Mouse (Mus musculus): ENCODE results near the gene Snd1.

DNA sequence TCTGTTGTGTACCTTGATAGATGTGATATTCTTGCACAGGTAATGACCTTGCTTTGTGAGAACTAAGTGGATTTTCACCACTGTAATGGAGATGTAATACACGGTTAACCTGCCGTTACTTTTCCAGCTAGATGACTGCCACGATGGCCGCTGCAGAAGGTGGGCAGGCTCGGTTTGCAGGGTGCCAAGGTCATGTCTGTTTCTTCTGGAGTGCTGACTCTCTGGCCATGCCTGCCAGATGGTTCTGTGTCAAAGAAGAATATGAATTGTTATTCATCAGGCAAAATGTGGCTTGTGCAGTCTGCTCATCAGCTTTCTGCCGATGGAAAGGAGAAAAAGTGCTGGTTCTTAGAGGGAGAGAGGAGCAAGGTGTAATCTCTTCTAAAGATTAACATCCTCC lies 53.3 kb downstream of the Snd1 start:
- TF ChIP-seq POLR2A (IDR thresholded peaks at IDR 0.05; ENCODE audit: extremely low read depth, insufficient read depth, low read length), result no peak
- TF ChIP-seq CTCF (IDR thresholded peaks at IDR 0.05; ENCODE audit: extremely low read depth, insufficient read depth, low read length), result no peak
